Mouse (Mus musculus) embryo, embryonic 10 days (tissue): Measurements from ENCODE around the gene Chchd10.
"Not testable (repeated sequence)": the region's sequence is repeated elsewhere in the genome, so short reads cannot be mapped to it uniquely, and the experiment has no call there.

Experiments
- DNase-seq: peaks from one replicate; pipeline ENCODE4 v3.0.0-alpha.2; 2015; ENCODE audit warnings: low spot score

Chchd10 gene

GRCm38 (mm10) chr10:75932891-75933290 is at the start of gene Chchd10:
Gene Chchd10 (plus strand): TSS chr10:75933130.
- no peak for DNase-seq

DNA sequence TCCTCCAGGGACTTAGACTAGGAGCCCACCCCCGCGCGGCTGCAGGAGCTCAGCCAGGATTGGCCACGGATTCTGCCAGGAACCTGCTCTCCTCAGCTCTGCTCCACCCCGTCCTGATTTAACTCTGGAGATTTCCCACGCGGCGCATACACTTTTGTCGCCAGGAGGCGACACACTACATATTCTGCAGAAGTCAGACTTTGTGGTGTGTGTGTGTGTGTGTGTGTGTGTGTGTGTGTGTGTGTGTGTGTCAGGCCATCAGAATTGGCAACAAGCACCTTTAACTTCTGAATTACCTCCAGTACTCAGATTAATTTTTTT is 49.7 kb upstream of the Chchd10 start:
- peak; percentile 75 for DNase-seq

- DNase-seq: no peak
Observed at GRCm38 (mm10) chr10:75884742-75885141, 48.2 kb upstream of the Chchd10 start.

- DNase-seq: not testable (repeated sequence)
Observed at GRCm38 (mm10) chr10:75887504-75887903, 45.4 kb upstream of the Chchd10 start.

DNA sequence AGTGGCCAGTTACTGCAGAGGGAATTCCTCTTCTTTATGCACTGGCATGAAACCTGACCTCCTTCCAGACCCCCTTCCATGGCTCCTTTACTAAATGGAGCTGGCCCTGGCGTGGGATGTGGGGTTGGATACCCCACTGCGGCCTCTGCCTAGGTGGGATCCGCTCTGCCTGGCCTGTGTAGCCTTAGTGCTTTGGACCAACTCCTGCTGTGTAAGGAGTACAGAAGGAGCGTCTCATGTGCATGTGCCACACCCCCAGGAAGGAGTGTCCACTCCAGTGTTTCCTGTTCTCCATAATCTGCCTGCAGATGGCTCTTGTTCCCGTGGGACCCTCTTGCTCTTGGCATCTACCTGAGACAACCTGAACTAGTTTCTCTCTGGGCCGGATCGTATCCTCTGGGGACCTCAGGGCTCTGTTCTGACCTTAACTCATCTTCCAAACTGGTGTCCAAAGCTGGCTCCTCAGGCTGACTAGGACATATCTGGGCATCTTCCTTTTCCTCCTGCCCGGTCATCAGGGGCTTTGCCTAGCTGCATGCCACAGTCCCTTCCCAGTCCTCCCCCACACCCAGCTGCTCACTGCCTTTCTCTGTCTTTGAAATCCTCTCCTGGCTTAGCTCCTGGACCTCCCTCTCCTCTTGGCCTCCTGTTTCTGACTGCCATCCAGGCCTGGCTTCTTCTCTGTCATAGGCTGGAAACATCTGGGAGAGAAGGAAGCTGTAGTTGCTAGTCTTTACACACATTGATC is 43.4 kb upstream of the Chchd10 start:
- DNase-seq: peak; percentile 33

- peak; percentile 98 for DNase-seq
Observed at GRCm38 (mm10) chr10:75893089-75893750, 39.7 kb upstream of the Chchd10 start, which contains the start of gene Derl3. Gene Derl3 (plus strand): TSS chr10:75893413.

DNA sequence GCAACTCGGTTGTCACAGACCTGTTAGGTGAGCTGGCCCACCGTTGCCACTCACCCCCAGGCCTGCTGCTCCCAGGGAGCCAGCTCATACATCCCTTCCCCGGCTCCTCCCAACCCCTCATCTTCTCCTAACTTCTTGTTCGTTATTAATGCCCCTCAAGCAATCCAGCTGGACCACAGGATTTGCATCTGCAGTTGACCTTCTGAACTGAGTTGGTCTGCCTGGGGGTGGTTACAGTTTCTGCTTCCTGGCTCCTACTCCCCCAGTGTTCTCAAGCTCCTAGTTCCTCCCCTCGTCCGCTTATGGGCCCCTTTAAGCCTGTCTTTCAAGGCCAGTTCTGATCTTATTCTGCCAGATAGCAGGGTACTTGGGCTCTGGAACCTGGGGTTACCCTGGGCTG is 38.3 kb upstream of the Chchd10 start:
- no peak for DNase-seq

GRCm38 (mm10) chr10:75895730-75896129 is 37.2 kb upstream of the Chchd10 start:
- DNase-seq: no peak

GRCm38 (mm10) chr10:75896208-75896607 is 36.7 kb upstream of the Chchd10 start:
- no peak for DNase-seq

- peak; percentile 75 for DNase-seq
Observed at GRCm38 (mm10) chr10:75897373-75897772, 35.6 kb upstream of the Chchd10 start.

DNA sequence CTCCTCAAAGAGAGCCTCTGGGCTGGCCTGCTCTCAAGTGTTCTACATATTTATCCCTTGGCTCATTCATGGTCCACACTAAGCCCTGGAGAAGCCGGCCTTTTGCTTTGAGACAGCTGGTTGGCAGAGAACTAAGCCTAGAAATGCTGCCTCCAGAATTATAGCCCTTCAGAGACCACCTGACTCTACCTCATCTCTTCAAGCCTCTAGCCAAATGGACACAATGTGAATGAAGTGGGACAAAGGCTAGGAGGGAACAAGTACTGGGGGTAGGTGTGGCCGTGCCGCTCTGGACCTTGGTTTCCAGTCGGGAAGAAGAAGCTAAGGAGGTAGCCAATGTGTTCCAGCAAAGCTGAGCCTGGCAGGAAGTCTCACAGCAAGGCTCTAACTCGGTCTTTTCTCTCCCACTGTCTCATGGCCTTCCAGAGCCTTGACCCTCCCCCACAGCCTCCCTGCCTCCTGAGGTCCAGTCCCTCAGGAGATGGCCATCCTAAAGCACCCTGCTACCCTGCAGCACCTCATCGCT is 34.8 kb upstream of the Chchd10 start:
- no peak for DNase-seq

DNA sequence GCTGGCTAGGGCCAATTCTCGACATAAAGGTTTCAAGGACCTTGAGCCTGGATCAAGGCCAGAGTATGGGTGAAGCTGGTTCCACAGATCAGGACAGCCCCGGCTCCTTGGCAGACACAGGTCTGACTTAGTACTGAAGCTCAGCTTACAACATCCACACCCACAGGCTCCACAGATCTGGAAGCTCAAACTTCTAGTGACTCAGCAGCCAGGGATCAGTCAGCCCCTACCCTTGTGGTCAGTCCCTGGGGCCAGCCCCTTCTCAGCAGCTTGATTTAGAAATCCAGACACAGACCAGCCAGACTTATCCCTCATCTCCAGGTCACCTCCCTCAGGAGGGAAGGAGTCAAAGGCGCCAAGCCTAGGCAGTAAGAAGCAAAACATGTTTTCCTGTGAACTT is 34.1 kb upstream of the Chchd10 start:
- no peak for DNase-seq

DNA sequence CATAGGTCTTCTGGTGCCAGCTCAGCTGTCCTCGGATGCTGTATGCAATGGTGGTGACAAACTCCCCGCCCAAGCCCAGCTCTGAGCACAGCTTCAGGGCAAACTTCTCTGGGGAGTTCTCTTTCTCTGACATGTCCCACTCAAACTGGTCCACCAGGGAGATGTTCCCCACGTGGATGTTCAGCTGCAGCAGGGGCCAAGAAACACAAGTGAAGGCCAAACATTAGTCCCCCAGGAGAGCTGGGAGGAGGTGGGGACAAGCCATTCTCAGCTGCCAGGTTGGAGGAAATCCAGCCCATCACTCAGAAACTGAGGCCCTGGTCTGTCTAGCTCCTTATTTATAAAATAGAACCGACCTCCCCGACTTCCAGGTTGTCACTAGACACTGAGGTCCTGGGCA is 28.5 kb upstream of the Chchd10 start:
- DNase-seq: no peak

GRCm38 (mm10) chr10:75906882-75907281 is 26.0 kb upstream of the Chchd10 start:
- DNase-seq: no peak

- no peak for DNase-seq
Observed at GRCm38 (mm10) chr10:75910698-75911097, 22.2 kb upstream of the Chchd10 start.

- DNase-seq: no peak
Observed at GRCm38 (mm10) chr10:75913013-75913589, 19.8 kb upstream of the Chchd10 start.

DNA sequence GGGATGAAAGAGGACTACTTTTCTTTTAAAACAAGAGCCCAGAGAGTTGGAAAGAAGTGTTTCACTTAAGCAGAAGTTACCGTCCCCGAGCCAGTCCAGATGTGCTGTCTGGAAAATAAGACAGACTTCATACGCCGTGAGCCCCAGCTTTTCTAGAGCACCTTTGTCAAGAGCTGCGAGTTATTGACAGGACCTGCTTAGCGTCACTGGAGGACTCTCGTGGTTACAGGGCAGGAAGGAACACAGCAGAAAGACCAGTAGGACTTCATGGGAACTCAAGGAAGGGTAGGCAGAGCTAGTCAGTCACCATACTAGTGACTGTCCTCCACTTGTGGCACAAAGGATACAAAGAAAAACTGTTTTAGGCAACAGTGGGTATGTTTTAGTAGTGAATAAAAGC is 17.4 kb upstream of the Chchd10 start:
- no peak for DNase-seq

DNA sequence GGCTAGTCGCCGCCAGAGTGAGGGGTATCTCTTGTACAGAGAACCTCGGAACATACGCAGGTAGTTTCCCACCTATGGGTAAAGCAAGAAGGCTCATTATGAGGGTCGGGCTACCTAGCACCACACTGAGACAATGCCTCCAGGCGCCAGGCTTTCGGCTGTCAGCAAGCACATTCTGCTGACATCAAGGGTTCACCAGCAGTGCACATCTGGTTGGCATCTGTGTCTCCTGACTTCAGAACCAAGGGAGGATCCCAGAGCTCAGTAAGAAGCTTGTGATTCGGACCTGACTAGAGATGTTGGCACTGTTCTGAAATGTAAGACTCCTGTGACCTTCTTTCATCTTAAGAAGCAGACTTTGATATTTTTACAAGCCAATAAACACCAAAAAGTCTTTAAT is 16.1 kb upstream of the Chchd10 start:
- DNase-seq: peak; percentile 39

DNA sequence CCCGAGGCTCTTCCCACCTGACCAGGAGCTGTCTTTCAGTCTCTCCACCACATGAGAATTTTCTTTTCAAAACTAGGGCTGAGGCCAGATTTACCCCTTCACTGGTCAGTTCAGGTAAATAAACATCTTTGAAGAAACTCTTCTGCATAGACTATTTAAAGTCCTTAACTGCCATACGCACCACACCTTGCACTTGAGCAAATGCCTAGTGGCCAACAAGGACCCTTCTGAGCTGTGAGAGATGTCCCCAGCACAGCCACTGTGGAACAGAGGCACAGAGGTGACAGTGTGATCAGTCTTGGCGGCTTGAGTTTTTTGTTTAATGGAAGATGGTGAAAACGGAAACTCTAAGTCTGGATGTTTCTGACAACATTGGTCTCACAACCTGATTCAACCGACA is 13.9 kb upstream of the Chchd10 start:
- DNase-seq: no peak

DNA sequence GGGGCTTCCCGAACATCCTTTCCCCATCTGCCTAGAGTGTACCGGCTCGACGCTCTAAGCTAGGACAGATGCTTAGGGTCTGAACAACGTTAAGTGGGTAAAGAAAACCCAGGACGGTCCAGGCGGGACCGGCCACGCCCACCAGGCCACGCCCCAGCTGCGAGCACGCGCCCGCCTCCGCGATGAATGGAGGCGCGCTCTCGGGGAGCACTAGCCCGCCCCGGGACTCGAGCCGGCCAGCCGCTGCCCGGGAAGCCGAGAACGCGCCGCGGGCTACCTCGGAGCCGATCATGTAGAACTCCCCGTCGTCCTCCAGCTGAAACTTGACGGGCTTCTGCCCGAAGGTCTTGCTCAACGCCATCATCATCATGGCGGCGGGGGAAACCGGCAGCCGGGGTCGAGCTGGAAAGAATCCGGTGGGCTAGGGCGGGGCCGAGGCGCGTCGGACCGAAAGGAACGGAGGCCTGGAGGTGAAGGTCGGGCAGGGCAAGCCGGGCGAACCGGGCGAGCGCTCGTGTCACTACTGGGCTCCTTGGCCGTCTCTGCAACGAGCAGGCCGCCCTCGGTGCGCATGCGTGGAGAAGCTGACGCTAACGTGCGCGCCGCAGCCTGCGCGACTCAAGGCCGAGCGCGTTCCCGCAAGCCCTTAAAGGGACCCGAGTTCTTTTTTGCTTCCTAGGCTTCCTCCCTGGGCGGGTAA is 11.8 kb upstream of the Chchd10 start, which contains the start of gene Smarcb1:
Smarcb1 (minus strand) TSS at position 592 of the 700 bp plus-strand sequence.
- peak; percentile 99 for DNase-seq

DNA sequence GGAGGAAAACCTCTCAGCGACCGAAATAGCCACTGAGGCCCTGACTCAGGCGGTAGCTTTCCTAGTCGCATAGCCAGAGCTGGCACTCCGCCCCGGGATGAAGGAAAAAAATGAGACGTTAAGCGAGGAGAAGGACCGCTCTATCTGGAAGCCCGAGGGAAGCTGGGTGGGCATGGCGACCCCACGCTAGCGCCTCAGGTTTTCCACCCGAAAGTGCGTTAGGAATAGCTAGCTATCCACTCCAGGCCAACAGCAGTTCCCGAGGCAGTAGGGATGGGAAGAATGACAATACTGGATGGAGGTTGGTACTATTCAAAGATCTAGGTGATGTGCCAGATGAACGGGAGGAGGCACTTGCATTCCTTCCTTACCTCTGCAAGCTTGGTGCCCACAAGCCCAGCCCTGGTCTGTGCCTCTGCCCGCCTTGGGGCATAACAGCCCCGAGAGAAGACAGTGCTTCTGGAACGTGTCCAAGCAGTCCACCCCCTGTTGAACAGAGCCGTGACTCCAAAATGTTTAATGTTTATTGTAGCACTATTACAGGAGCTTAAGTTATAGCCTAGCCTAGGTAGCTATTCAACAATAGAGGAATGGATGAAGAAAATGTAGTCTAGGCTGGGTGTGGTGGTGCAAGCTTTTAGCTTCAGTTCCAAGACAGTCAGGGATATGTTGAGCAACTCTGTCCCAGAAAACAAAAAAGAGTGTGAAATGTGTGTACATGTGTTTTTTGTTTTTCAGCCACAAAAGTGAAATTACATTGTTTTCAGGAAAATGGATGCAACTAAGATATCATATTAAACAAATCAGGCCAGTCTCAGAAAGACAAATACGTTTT is 11.0 kb upstream of the Chchd10 start:
- DNase-seq: no peak
